Mouse (Mus musculus) retina, adult 2 months (tissue): ENCODE measurements around the gene Tent4a.
A peak's percentile ranks its signal among the peaks of the same experiment; 100 is the strongest.

Experiments
- DNase-seq: peaks from one replicate; pipeline ENCODE4 v3.0.0-alpha.2; 2012; ENCODE audit warnings: low read depth, low spot score

Tent4a gene

GRCm38 (mm10) chr13:69547488-69548180 is 13.2 kb upstream of the Tent4a start:
- no peak for DNase-seq

DNA sequence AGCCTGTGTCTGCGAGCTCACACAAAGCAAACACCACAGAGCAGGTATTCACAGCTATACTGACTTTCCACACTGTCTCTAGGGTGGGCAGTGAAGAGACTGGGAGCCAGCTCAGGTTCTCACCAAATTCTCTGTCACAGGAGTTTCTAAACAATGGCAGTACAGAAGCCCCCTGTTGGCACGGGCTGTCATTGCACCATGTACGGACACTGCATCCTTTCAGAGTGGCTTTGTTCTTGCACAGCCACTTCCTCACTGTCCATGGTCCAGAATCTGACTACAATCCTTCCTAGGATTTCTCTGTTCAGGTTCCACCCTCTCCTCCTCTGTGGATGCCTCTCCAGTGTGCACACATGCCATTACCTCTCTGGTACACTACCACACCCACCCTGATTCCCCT is 10.6 kb upstream of the Tent4a start:
- DNase-seq, result no peak

- DNase-seq, result no peak
Measured at GRCm38 (mm10) chr13:69543595-69543994, 9.2 kb upstream of the Tent4a start.

GRCm38 (mm10) chr13:69542571-69543352 is 8.3 kb upstream of the Tent4a start:
- DNase-seq, result no peak

DNA sequence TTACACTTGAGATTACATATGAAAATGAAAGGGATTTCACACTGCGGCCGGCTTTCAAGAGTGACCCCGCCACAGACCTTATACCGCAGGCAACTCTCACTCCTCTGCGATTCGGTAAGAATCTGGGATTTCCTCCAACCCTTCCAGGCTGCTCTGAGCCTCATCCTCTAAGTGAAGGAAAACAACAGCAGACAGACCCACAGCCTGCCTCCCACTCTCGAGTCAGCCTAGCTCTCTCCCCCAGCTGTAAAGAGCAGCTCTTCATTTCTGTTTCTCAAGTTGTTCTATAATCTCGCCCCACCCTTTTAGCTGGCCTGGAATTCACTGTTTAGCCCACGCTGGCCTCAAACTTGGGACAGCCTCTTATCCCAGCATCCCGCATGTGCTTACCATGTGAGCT is 7.4 kb upstream of the Tent4a start:
- DNase-seq, result no peak

GRCm38 (mm10) chr13:69541209-69541608 is 6.8 kb upstream of the Tent4a start:
- DNase-seq, result no peak

- DNase-seq, result no peak
Measured at GRCm38 (mm10) chr13:69538327-69538726, 3.9 kb upstream of the Tent4a start.

GRCm38 (mm10) chr13:69537366-69537765 is 2.9 kb upstream of the Tent4a start:
- DNase-seq, result no peak

DNA sequence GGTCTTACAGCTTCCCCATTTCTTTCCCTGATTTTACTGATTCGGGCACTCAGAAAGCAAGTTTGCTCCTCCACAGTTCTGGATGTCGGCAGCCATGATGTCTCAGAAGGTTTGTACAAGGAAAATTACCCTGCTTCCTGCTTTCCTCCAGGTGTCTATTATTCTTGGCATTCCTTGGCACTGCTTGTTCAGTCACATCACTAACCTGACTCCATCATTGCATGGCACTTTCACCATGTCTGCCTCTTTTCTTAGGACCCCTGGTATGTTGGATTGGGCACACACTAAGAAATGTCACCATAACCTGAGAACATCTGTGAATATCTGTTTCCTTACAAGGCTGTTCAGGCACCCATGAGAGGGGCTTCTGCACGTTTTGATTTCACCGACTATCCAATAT is 1.6 kb upstream of the Tent4a start:
- DNase-seq, result no peak

- peak; percentile 98 for DNase-seq
Measured at GRCm38 (mm10) chr13:69534654-69535551, 486 bp upstream of the Tent4a start.

DNA sequence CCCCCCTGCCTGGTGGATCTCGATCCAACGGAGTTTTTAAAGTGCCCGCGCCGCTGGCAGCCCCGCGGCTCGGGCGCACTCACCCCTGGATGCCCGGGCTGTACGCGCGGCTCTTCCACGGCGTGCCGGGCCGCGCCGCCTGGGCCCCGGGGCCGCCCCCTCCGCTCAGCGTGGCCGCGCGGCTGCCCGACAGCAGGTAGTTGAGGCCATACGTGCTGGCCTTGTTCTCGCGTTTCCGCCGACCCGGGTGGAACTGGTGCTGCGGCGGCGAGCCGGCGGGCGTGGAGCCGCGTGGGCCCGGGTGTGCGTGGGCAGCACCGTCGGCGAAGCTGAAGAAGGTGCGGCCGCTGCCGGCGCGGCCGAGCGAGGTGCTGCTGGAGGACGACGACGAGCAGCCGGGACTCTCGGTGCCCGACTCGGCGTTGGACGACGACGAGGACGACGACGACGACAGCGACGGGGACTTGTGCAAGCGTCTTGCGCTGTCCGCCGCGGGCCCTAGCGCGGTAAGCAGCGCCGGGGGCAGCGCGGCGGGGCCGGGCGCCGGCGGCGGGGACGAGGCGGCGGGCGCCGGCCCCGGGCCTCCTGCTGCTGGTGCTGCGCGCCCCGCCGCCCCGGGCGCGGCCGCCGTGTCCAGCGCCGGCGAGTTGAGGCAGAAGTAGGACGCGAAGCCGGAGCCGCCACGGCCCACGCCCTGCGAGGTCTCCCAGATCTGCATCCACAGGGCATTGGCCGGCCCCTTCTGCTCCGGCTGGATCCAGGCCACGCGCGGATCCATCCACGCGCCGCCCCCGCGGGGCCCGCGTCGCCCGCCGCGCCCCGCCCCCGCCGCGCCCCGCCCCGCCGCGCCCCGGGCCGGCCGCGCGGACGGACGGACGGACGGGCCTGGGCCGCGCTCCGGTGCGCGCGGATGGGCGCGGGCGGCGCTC is 748 bp downstream of the Tent4a start, which contains the start of gene Nsun2:
Gene Nsun2 (plus strand): TSS at position 342 of the 929 bp plus-strand sequence.
- DNase-seq, result no peak

DNA sequence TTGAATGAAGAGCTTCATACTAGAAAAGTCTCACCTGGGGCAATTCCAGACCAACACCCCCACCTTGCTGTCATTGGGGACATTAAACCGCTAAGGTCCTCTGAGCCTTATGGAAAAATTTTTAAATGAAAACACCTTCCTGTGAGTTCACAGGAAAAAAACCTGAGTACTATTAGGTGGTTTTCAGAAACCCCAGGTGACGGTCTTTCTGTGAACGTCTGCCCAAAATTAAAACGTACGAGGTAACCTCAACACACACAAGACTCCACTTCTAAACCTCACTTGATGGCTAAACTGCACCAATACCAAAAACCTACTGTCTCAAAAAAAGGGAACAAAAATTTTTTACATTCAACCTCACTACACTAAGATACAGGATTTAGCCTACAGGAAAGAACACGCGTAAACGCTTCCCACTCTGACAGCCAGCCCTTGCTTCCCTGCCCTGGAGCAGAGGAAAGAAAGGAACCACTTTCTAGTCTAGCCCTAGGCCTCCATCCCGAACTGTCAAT is 1.5 kb downstream of the Tent4a start:
- no peak for DNase-seq

- DNase-seq, result no peak
Measured at GRCm38 (mm10) chr13:69532101-69532892, 2.1 kb downstream of the Tent4a start.

DNA sequence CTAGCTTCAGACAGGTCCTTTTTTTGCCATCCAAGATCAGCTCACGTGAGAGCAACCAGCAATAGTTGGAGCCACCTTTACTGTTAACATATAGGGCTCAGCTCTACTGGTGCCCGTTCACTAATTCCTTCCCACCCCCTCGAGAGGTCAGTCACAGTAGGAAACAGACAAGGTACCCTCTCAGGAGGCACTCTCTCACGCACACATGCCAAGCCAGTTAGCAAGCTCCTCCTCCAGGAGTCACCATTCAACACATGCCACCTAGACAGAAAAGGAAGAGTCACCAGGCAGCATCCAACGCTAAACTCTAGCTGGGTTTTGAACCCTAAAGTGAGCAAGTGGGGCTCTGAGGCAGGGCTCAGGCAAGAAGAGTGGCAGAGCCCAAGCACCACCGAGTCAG is 3.0 kb downstream of the Tent4a start:
- no peak for DNase-seq

DNA sequence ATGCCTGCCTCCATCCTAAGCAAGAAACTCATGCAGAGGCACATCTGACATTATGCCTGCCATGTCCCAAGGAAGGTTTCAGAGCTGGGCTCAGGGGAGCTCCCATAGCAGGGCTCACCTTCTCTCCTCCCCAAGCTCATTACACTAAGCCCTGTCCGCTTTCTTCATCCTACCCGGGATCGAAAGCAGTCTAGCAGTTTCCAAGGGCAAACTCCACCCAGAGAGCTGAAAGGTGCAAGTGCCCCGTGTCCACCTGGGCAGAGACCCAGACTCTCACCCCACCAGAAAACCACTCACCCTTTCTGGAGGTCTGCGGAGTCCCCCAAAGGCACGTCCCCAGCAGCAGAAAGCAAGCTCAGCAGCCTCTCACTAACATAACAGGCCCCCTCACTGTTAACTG is 3.5 kb downstream of the Tent4a start:
- DNase-seq, result no peak

DNA sequence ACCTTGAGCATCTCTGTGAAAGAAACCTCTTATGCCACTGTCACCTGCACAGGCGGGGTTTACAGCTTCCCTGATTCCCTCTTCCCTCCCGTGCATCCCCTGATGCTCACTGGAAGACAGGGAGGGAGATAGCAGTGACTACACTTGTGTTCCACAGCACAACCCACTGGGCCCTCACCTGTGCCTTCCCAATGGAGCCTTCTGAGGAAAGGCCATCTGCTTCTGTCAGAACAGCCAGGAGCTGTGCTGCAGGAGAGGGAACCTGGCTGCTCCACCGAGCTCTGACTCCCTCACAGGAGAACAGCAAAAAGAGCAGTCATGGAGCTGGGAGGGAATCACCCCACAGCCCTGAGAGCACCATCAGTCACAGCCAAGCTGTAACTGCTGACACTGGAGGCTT is 4.3 kb downstream of the Tent4a start:
- no peak for DNase-seq

DNA sequence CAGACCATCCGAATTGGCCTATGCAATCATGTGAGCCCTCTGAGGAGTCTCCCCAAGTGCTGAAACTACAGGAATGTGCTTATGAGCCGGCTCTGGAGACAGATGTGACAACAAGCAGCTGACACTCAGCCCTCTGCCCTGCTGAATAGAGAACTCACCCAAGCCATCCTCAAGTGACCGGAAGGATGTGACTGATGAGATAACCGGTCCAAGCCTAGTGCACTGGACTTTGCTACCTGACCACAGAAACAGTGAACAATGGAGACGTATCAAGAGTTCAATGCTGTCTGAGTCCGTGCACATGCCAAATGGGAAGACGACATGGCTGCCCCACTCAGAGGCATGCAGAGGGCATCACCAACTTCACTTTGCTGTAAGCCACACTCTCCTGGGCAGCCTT is 5.9 kb downstream of the Tent4a start:
- no peak for DNase-seq

DNA sequence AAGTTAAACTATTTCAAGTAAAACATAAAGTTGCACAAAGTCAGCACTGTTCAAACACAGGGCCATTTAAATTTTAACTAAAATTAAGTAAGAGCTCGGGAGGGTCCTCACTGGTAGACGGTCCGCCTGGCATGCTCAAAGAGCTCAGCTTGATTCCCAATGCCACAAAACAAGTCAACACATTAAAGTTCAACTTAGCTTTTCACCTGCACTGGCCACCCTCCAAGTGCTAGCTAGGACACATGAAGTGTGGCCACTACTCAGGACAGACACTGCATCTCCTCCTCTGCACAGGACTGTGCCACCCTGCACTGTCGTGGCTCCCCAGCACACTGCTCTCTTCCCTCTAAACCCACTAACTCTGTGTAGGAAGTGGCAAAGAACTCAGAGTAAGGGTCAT is 8.6 kb downstream of the Tent4a start:
- no peak for DNase-seq

GRCm38 (mm10) chr13:69524158-69524530 is 10.3 kb downstream of the Tent4a start:
- no peak for DNase-seq
